Mouse (Mus musculus) lung, postnatal 0 days (tissue): ENCODE results near the gene Twsg1.

Experiments
- CTCF ChIP-seq: IDR thresholded peaks from 2 replicates; pipeline ENCODE4 v1.5.1; 2016; ENCODE audit warnings: antibody characterized with exemption, mild to moderate bottlenecking
- EP300 ChIP-seq: IDR thresholded peaks from 2 replicates; pipeline ENCODE4 v1.6.1; 2016; ENCODE audit warnings: antibody characterized with exemption, mild to moderate bottlenecking, control low read depth

- no peak for TF ChIP-seq CTCF
- TF ChIP-seq EP300: no peak
Observed at GRCm38 (mm10) chr17:65873834-65874233, 77.2 kb downstream of the Twsg1 start.
